Mouse (Mus musculus) ES-E14 (cell line): ENCODE results near the gene Pygl.

Experiments used
- CHD2 ChIP-seq: IDR thresholded peaks from 2 replicates; pipeline ENCODE4 v1.6.1; 2014; ENCODE audit warnings: mild to moderate bottlenecking, low read depth, low read length, inconsistent platforms
- HCFC1 ChIP-seq: IDR thresholded peaks from 2 replicates; pipeline ENCODE4 v1.6.1; 2012; ENCODE audit warnings: low read length, inconsistent platforms, borderline replicate concordance; ENCODE audit not compliant: insufficient read depth
- MAFK ChIP-seq: IDR thresholded peaks from 2 replicates; pipeline ENCODE4 v1.6.1; 2014; ENCODE audit warnings: mild to moderate bottlenecking, low read depth, low read length, inconsistent platforms; ENCODE audit not compliant: insufficient read depth
- ZNF384 ChIP-seq: IDR thresholded peaks from 2 replicates; pipeline ENCODE4 v1.6.1; 2012; ENCODE audit warnings: low read depth, low read length, inconsistent platforms

GRCm38 (mm10) chr12:70267314-70267713 lies 36.0 kb upstream of the Pygl start:
- TF ChIP-seq HCFC1 (no peak), MAFK (no peak), CHD2 (no peak), ZNF384 (no peak)
